Mouse (Mus musculus): ENCODE results near the gene Dirc2.
A peak's percentile ranks its signal among the peaks of the same experiment; 100 is the strongest.

Gene Dirc2

DNA sequence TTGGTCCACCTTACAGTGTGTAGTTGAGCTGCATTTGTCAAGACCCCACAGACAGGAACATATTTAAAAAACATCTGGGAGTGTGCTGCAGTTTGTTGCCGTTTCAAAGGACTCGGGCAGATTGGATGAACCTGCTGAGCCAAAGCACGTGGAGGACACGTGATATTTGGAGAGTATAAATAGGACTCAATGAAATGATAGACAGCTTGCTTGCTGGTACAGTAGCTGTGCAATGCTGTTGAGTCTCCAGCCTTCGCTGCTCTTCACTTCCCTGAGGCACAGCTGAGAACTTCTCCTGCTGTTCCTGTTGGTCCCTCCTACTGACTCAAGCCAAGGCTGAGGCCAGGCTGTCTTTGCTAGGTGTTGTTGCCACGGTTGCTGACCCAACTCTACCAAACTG, 28.2 kb downstream of the Dirc2 start:
- DNase-seq (ENCODE audit: extremely low read depth, insufficient read length, low spot score) = no peak

DNA sequence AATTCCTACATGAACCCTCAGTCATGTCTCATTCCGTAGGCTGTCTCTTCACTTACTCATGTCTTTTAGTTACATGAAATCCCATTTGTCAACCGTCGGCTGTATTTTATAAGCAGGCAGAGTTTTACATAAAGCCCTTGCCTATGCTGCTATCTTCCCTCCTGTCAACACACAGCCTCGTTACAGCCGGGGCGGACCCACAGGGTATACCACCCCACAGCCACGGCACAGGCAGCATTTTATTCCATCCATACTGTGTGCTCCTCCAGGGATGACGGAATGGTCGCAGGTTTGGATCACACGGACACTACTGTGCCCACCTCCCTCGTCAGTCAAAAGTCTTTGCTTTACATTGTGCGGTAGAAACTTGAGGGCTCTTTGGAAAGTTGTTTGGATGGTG, 28.8 kb downstream of the Dirc2 start:
- DNase-seq (ENCODE audit: extremely low read depth, insufficient read length, low spot score) = no peak

DNA sequence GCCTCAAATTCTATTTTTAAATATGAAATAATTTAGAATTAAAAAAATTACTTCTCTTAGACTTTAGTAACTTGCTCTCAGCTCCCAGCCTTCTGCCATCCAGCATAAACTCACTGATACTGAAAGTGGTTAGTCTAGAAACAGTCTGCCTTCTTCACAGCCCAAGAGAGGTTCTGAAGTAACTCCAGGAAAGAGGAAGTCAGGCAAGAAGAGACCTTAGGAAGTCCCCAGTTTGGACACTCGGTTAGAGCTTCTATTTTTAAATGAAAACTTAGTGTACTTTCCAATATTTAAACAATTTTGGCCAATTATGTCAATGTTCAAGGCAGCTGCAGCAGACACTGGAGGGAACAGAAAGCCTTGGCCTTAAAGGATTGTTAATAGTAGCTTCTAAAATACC, 29.6 kb downstream of the Dirc2 start:
- no peak for DNase-seq (ENCODE audit: extremely low read depth, insufficient read length, low spot score)

DNA sequence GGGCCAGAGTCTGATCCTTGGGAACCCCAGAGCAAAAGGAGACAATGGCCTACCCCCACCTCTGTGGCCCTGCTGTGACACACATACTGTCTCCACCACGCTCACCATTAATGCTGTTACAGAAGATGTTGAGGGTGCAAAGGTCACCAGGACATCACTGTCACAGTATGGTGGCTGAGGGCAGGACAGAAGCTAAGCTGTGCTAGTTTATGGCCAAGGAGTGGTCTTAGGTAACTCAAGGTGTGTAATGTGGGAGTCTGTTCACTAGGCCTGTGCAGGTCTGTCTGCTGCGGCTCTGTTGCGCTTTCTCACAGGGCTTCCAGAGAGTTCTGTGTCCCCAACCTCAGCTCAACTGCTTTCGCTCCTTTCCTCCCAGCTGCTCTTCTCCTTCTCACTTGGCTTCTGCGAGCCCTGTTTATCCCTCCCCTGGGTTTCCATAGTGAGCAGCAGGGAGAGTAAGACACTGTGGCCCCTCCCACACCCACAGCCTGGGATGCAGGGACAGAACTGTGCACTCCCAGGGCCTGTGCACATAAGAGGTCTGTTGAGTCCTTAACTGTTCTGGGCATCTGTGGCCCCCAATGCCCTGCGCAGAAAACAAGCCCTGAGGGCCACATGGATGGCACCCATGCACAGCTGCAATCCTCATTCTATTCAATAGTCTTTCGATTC, 30.9 kb downstream of the Dirc2 start:
- no peak for DNase-seq (ENCODE audit: extremely low read depth, insufficient read length, low spot score)

DNA sequence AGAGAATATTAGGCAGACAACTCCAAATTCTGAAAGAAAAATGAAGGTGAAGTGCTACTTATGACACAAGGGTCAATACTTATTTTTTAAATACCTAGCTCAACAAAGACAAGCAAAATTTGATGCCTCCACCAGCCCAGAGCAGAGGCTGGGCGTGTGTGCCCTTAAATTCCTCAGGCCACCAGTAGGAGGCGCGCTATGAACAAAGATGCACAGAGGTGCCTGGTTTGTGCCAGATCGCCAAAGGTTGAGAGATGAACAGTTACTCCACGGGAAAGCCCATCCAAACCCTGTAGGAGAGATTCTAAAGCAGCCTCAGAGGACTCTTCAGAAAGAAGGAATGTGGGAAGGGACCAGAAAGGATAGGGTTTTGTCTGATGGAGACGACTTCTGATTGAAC, 35.1 kb downstream of the Dirc2 start:
- peak; percentile 13 for DNase-seq (ENCODE audit: extremely low read depth, insufficient read length, low spot score)

DNA sequence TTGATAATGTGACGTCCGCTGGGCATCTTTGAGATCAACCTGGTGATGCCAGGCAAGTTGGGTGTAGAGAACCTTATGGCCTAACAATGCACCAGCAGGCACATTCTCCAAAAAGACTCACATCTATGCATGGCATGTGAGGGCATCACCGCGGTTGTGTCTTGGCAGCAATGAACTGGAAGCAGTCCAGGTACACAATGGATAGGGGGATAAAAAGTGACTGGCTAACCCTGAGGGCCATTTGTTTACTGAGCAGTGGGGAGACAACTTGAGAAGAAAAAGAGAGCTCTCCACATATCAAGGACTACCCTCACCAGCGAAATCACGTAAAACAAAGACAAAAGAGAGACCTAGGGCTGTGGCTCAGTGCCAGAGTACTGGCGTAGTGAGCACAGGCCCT, 37.1 kb downstream of the Dirc2 start:
- no peak for DNase-seq (ENCODE audit: extremely low read depth, insufficient read length, low spot score)

DNA sequence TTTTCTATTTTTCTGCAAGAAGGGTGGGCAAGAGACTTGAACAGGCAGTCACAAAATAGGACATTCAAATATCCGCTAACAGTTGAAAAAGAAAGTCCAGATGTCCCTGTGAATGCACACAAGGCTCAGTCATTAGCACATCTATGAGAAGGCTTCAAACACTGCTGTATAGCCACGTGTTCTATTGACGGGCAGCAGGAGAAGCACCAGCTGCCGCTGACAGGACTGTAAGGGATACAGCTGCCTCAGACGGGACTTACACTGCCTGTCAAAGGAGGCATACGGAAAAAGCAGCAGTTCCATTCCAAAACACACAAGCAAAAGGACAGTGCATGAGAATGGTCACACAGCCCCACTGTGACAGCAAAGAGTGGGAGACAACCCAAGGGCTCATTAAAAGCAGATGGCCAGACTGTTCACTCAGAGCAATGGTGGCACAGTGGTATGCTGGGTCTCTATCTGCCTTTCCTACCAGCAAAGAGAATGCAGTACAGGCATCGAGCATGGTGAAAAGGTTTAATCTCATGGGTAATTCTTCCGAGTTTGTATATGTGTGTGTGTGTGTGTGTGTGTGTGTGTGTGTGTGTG, 39.9 kb downstream of the Dirc2 start:
- DNase-seq (ENCODE audit: extremely low read depth, insufficient read length, low spot score) = no peak

DNA sequence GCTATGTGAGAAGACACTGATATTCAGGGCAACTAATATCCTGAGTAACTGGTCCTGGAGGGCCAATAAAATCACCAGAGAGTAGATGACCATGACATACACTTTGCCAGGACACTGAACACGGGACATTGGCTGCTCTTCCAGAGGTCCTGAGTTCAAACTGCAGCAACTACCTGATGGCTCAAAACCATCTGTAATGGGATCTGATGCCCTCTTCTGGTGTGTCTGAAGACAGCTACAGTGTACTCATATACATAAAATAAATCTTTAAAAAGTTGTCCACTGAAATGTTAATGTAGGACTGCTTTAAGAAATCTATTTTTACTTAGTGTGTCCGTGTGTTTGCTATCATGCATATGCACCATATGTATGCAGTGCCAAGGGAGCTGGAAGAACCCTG, 42.6 kb downstream of the Dirc2 start:
- no peak for DNase-seq (ENCODE audit: extremely low read depth, insufficient read length, low spot score)

DNA sequence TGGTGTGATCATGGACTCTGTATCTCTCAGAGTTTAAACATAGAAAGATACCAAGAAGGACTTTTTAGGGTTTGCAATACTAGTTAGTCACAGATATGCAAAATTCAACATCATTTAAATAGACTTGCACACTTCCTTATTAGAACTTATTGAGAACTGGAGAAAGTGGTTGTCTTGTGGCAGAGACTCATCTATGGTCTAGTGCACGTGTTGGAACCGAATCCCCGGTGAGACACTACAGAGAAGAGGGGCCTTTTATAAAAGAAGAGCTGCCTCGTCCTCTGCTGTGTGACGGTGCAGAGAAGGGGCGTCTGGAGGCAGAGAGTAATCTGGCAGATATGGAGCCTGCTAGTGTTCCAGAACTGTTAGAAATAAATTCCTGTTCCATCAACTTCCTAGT, 44.6 kb downstream of the Dirc2 start:
- no peak for DNase-seq (ENCODE audit: extremely low read depth, insufficient read length, low spot score)

DNA sequence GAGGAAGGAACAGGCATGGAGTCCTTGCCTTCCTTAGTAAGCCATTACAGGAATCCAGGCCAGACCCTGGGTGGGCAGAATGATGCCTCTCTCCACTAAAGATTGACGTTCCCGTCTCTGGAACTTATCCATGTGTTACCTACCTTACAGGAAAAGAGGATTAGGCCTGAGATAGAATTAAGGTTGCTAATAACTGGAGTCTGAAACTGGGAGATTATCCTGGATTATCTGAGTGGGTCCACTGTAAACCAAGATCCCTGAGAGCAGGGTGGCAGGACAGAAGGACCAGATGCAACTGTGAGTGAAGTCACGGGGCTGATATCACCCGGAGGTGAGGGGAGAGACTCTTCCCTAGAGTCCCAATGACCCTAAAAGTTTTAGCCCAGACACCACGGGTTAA, 51.4 kb downstream of the Dirc2 start:
- DNase-seq (ENCODE audit: extremely low read depth, insufficient read length, low spot score) = no peak

DNA sequence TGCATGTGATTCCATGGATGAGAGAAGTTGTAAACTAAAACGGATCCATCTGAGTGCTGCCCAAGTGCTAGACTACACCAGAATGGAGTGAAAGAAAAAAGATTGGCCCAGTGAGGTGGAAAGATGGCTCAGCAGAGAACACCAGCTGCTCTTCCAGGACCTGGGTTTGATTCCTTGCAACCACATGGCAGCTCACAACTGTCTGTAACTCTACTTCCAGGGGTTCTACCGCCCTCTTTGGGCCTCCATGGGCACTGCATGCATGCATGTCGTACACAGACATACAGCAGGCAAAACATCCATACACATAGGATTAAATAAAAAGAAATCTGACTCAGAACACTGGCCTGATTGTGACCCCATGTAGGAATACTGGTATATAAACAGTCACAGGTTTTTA, 52.9 kb downstream of the Dirc2 start:
- no peak for DNase-seq (ENCODE audit: extremely low read depth, insufficient read length, low spot score)

DNA sequence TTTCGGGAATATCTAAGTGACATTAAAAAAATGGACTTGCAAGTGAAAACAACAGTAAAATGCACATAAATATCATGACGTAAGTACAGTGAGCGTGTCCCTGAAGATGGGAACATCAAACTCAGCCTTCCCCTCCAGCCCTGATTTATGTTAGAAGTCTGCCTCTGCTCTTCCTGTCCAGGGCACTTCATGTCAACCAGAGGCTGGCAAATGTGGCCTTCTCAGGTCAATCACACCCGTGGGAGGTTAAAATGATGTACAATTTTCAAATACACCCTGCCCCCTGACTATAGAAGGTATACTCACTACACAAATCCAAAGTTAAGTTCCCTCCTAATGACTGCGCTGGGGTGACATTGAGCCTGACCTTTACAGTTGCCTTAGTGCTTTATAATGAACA, 53.4 kb downstream of the Dirc2 start:
- DNase-seq (ENCODE audit: extremely low read depth, insufficient read length, low spot score) = no peak

DNA sequence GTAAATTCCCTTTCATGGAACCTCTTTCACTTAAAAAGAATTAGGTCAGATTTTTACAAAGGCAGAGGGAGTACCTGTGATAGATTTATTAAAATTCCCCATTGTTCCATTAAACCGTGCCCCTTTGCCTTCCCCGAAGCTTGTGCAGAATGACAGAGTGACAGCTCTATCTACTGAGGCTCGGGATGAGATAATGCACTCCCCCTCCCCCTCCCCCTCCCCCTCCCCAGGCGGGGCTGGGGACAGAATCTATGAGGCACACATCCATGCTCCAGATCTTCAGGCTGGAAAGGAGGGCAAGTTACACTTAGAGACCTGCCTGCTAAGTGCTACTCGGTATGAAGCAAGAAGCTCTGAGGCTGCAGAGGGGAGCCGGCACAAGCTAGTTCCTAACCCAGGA, 53.8 kb downstream of the Dirc2 start:
- no peak for DNase-seq (ENCODE audit: extremely low read depth, insufficient read length, low spot score)

DNA sequence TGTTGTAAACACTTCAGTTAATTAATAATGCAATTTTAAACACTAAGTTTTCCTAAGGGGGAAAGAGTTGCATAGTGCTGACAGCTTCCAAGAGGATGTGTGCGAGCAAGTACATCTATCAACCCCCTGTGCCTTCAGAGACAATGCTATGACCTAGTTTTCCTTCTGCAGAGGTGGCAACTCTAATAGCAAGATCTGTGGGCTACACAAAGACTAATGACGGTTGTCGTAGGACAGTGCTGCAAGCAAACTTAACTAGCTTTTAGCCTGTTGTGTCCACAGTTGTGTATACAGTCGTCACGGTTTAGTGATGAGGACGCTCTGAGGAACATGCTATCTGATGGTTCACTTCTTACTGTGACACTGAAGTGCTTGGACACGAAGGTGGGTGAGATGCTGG, 54.5 kb downstream of the Dirc2 start:
- DNase-seq (ENCODE audit: extremely low read depth, insufficient read length, low spot score) = no peak

DNA sequence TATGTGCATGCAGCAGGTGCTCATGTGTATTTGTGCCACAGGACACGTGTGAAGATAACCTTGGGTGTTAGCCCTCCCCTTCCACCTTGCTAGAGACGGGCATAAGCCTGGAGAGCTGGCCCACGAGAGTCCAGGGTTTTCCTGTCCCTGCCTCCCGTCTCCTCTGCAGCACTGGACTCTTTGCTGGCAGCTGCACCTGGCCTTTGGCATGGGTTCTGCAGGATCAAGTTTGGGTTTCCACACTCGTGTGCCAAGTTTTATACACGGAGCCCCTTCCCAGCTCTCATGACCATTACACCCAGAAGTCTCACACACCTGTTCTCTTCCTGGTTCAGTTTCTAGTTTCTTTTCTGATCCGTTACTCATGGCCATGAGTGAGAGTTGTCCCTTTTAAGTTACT, 55.5 kb downstream of the Dirc2 start:
- no peak for DNase-seq (ENCODE audit: extremely low read depth, insufficient read length, low spot score)

DNA sequence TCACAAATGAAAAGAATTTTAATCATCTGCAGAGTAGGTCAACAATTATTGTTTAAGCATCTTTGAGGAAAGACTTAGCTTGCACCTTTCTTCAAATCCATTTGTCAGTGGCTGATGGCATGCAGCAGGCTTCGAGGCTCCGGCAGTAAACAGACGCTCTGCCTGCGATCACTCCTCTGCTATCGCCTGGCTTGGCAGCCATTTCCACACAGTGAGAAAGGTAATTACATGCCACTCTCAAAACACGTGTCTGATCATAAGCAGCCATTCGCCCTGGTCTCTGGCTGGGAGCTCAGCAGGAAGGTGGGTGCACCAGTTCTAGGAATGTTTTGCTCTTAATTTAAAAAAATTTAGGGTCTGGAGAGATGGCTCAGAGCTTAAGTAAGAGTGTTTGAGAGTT, 58.2 kb downstream of the Dirc2 start:
- no peak for DNase-seq (ENCODE audit: extremely low read depth, insufficient read length, low spot score)

DNA sequence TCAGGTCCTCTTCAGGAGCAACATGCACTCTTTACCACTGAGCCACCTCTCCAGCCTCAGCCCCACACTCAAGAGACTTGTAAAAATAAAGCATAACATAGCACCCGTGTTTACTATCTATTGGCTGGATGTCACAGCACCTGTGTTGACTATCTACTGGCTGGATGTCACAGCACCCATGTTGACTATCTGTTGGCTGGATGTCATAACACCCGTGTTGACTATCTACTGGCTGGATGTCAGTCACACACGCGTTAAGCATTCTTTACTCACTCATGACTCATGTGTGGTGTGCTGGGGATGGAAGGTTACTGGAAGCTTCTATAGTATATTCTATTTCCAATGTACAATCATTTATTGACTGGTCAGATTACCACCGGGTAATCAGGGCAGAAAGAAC, 62.2 kb downstream of the Dirc2 start:
- DNase-seq (ENCODE audit: extremely low read depth, insufficient read length, low spot score) = no peak

DNA sequence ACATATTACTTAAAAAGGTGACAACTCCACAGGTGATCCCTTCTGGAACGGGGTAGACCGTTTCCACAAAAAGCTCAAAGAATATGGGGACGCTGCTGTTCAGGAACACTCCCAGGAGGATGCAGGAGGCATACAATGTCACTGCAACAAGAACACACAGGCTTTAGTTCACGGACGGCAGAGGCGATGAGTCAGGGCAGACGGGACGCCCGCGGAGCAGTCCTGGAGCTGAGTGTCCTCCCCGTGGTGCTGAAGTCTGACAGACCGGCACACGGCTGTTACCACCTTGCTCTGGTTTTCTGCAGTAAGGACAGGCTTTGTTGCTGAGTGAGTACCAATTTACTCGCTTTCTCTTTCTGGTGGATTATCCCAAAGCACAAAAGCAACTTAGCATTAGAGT, 64.4 kb downstream of the Dirc2 start:
- DNase-seq (ENCODE audit: extremely low read depth, insufficient read length, low spot score) = no peak

DNA sequence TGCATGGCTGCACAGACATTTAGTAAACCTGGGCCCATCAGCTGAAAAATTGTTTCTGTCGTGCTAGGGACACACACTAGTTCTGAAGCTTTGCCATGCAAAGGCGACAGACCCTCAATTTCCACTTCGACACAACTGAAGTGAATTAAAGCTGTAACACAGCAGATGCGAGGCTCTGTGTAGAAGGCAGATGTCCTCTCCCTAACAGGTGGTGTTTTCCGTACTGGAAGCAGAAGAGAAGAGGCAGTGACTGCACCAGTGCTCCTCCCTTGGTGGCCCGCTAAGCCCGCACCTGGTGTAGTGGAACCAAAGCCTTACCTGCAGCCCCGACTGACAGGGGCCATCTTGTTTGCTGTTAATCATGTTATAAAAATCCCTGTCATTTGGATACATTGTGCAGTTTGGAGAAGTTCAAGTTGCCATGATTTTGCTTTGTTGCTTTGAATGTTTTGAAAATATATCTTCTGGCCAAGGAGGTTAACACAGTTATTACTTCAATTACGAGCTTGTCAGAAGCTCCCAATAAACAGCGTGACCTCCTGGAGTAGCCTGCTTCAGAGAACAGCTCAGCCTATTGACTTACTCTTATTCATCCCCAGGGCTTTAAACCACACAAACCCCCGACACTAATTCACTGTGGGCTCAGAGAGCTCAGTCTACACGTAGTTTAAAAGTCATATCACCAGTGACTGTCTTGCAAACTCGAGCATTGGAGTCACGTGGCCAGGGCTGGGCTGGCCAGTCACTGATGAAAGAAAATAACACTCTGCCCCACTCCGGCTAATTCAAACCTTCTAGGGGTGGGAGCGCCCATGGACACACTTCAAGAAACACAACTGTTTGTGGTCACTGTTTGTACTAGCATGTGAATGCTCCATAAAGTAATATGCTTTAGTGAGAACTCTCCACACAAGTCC, 65.1 kb downstream of the Dirc2 start:
- DNase-seq (ENCODE audit: extremely low read depth, insufficient read length, low spot score) = no peak

DNA sequence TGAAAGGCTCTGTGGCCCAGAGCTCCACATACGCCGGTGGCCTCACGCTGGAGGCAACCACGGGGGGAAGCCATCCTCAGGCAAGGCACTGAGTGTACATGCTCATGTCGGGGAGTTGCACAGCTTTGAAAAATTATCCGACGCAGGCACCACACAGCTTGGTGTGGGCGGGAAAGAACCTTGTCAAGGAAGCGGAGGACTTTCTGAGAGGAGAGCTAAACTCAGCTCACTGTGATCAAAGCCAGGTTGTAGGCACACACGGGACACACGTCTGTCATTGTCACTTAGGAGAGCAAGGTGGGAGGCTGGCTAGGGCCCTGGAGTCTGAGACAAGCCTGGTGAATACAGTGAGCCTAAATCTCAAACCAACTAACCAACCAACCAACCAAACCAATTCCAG, 67.3 kb downstream of the Dirc2 start:
- DNase-seq (ENCODE audit: extremely low read depth, insufficient read length, low spot score) = no peak

DNA sequence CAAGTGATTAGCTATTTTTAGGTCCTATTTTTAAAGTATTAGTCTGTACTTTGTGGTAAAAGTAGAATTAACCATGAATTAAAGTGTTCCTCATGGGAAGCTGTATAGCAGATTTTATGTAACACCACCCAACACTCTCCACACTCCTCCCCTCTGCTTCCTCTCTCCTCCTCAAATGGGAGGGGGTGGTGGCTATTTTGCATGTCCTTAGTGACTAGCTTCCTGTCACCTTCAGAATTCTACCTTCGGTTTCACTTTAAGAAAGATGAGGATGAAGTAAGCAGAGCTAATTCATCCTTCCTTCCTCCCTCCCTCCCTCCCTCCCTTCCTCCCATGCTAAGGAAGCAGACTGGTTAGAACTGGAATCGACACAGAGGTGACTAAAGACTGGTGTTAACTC, 73.1 kb downstream of the Dirc2 start:
- no peak for DNase-seq (ENCODE audit: extremely low read depth, insufficient read length, low spot score)

DNA sequence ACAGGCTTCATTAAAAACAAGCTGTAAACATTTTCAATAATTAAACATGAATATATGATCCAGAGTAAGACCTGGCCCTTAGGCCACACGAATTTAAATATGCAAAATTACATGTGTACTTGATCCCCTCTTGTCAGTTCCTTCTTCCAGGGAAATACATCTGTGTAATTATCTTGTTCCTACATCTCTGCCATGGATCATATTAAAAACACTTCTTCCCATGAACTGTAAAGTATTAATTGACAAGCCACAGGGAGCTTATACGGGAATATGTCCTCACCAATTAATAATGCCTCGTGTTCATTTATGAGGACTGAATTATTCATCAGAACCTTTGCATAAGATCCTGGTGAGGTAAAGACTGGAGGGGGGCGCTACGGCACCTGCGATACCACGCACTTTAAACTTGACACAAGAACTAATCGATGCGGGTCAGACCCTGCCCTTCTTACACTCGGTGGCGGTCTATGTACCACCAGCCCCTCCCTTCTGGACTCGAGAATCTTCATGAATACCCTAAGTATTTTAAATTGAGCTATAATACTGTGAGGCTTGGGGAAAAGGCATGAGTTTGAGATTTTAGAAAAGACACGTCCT, 74.8 kb downstream of the Dirc2 start:
- DNase-seq (ENCODE audit: extremely low read depth, insufficient read length, low spot score) = no peak

Data from 3134 (cell line).